Mouse (Mus musculus) bone marrow macrophage, adult 2 months (primary cell): ENCODE results near the gene Med29.

Experiments
- CTCF ChIP-seq: IDR thresholded peaks from 2 replicates; pipeline ENCODE4 v1.5.1; 2012; ENCODE audit warnings: low read depth, mild to moderate bottlenecking, low read length, moderate library complexity
- POLR2A ChIP-seq: IDR thresholded peaks from 2 replicates; pipeline ENCODE4 v1.6.1; 2012; ENCODE audit warnings: mild to moderate bottlenecking, low read depth, low read length, borderline replicate concordance

GRCm38 (mm10) chr7:28423018-28423417 lies 30.5 kb upstream of the Med29 start:
- TF ChIP-seq CTCF (no peak), POLR2A (no peak)
